Mouse (Mus musculus): ENCODE results near the gene Dusp1. TPM values are rescaled to one million over a fixed set of nuclear protein-coding genes. Genes with fewer than 3 reads are reported as not detected.

Dusp1 gene
- polyA plus RNA-seq, 1 experiment from 2014 or later: 35.7 TPM

DNA sequence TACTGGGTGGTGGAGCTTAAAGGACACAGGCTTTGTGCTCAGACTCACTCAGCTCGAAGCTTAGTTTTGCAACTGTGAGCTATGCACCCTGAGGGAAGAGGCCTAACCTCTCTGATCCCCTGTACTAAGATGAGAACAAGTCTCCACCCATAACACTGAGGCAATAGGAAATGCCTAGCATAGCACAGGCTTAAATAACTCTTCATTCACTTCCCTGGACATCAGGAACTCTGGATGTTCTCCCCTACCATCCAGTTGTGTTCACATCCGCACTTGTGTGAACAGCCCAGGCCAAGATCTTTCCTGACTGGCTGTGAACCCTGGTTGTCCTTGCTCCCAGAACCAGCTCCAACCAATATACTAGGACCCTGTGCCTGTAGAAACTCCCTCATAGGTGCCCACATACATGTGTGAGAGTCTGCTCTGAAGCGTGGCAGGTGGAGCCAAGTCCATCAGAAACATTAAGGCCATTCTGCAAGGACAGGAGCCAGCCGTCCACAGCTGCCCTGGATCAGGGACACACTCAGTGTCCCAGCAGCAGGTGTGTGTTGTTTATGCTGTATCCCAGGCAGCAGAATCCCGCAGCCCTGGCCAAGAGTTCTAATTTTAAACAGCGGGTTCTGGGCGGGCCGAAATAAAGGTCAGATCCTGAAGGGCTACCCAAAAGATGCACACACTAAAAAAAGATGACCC, 73.1 kb downstream of the Dusp1 start:
- Histone ChIP-seq H3K27ac (ENCODE audit: low read depth, low read length) (no peak overlapping the region), H3K9me3 (ENCODE audit: control insufficient read depth, low read length) (no peaks in the 10 kb centered on the region; the same call in 1 of the 2 replicates), H3K9ac (ENCODE audit: low read length) (no peak overlapping the region), H3K27me3 (ENCODE audit: control insufficient read depth, insufficient read depth, low read length) (no peaks in the 10 kb centered on the region), H3K4me2 (ENCODE audit: low read depth, low read length, severe bottlenecking) (no peak overlapping the region), H3K4me1 (replicated peaks; ENCODE audit: control insufficient read depth, insufficient read depth, low read length) (no peaks in the 10 kb centered on the region), H3K4me3 (ENCODE audit: low read depth, low read length) (no peak overlapping the region), H3K36me3 (ENCODE audit: control insufficient read depth, insufficient read depth, low read length) (no peaks in the 10 kb centered on the region)
- 88% methylated on average over 8 of the region's 8 CpGs for WGBS
- DNase-seq (ENCODE audit: low spot score): no peak
- no peak for ATAC-seq (replicated peaks; ENCODE audit: low FRiP score)

DNA sequence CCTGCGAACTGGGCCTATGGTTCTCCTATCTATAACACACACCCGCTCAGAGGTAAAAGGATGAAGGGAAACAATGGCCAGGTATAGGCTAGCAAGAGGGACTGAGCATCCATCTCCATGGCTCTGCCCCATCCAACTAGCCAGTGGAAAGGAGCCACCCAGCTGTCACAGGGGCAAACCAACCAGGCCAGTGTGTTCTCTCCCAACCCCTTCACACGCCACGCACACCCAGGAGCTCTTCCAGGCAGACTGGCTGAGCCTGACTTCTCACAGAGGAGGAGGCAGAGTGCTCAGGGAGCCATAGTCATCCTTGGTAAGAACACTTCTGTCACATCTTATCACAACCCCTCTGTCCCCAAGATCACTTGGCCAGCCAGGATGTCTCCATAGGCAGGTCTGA, 74.0 kb downstream of the Dusp1 start:
- ATAC-seq (replicated peaks; ENCODE audit: low FRiP score) (no peak), DNase-seq (ENCODE audit: low spot score) (no peak)
- Histone ChIP-seq H3K9me3 (ENCODE audit: control insufficient read depth, low read length) (no peaks in the 10 kb centered on the region; the same call in 1 of the 2 replicates), H3K4me2 (ENCODE audit: low read depth, low read length, severe bottlenecking) (no peak overlapping the region), H3K27me3 (ENCODE audit: control insufficient read depth, insufficient read depth, low read length) (no peaks in the 10 kb centered on the region), H3K4me1 (replicated peaks; ENCODE audit: control insufficient read depth, insufficient read depth, low read length) (no peaks in the 10 kb centered on the region), H3K27ac (ENCODE audit: low read depth, low read length) (no peak overlapping the region), H3K9ac (ENCODE audit: low read length) (no peak overlapping the region), H3K4me3 (ENCODE audit: low read depth, low read length) (no peak overlapping the region), H3K36me3 (ENCODE audit: control insufficient read depth, insufficient read depth, low read length) (no peaks in the 10 kb centered on the region)
- 90% methylated on average over 4 of the region's 4 CpGs for WGBS

DNA sequence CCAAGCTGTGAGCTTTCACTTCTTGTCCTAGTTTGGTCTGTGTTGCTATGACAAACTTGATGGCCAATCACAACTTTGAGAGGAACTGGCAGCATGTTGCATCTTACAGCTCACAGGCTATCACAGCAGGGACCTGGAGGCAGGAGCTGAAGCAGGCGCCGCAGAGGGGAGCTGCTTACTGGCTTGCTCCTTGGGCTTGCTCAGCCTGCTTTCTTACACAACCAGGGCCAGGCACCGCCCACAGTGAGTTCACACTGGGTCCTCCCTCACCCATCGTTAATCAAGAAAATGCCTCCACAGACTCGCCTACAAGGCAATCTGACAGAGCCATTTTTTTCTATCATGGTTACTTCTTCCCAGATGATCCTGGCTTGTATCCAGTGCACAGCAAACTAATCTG, 74.7 kb downstream of the Dusp1 start:
- H3K4me1 ChIP-seq (replicated peaks; ENCODE audit: control insufficient read depth, insufficient read depth, low read length): no peaks in the 10 kb centered on the region
- no peak overlapping the region for H3K4me2 ChIP-seq (ENCODE audit: low read depth, low read length, severe bottlenecking)
- H3K27ac ChIP-seq (ENCODE audit: low read depth, low read length): no peak overlapping the region
- no peaks in the 10 kb centered on the region for H3K27me3 ChIP-seq (ENCODE audit: control insufficient read depth, insufficient read depth, low read length)
- no peak overlapping the region for H3K9ac ChIP-seq (ENCODE audit: low read length)
- no peaks in the 10 kb centered on the region for H3K9me3 ChIP-seq (ENCODE audit: control insufficient read depth, low read length)
- ATAC-seq (replicated peaks; ENCODE audit: low FRiP score) (no peak), DNase-seq (ENCODE audit: low spot score) (no peak)
- no peaks in the 10 kb centered on the region for H3K36me3 ChIP-seq (ENCODE audit: control insufficient read depth, insufficient read depth, low read length)
- 67% methylated on average over 5 of the region's 5 CpGs for WGBS
- no peak overlapping the region for H3K4me3 ChIP-seq (ENCODE audit: low read depth, low read length)

DNA sequence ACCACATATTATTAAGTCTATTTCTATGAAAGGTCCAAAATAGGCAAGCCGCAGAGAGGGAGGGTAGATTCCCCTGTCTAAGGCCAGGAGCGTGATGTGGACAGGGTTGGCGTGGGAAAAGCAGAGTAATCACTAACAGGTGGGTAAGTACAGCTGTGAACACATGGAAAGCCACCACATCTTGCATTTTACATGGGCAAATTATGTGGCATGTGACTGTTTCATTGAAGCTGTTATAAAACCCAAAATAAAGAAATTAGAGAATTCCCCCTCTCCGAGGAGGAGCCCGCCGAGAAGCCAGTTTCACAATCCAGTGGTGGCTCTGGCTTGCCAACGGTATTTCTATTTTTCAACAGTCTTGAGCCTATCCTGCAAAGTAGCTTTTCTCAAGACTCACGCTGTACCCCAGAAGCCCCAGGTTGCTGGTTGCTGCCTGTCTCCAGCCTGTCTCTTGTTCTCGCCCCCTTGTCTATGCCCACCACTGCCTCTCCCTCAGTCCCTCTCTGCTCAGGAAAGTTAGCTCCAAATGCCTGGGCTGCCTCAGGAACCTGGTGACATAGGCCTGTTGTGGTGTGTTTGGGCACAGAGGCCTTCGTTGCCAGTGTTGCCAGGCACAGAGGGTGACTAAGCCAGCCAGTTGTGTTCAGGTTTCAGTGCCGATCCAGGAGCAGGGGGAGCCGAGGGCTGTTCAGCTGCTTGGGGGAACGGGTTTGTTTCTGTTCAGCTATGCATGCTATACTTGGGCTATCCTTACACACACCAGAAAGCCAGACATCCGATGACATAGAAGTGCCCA, 77.1 kb downstream of the Dusp1 start:
- WGBS: 89% methylated on average over 14 of the region's 14 CpGs
- DNase-seq (ENCODE audit: low spot score) (no peak), ATAC-seq (replicated peaks; ENCODE audit: low FRiP score) (no peak)
- Histone ChIP-seq H3K9me3 (ENCODE audit: control insufficient read depth, low read length) (no peaks in the 10 kb centered on the region), H3K4me2 (ENCODE audit: low read depth, low read length, severe bottlenecking) (no peak overlapping the region), H3K4me3 (ENCODE audit: low read depth, low read length) (no peak overlapping the region), H3K36me3 (ENCODE audit: control insufficient read depth, insufficient read depth, low read length) (no peaks in the 10 kb centered on the region), H3K4me1 (replicated peaks; ENCODE audit: control insufficient read depth, insufficient read depth, low read length) (no peaks in the 10 kb centered on the region), H3K27me3 (ENCODE audit: control insufficient read depth, insufficient read depth, low read length) (no peaks in the 10 kb centered on the region), H3K27ac (ENCODE audit: low read depth, low read length) (no peak overlapping the region), H3K9ac (ENCODE audit: low read length) (no peak overlapping the region)

DNA sequence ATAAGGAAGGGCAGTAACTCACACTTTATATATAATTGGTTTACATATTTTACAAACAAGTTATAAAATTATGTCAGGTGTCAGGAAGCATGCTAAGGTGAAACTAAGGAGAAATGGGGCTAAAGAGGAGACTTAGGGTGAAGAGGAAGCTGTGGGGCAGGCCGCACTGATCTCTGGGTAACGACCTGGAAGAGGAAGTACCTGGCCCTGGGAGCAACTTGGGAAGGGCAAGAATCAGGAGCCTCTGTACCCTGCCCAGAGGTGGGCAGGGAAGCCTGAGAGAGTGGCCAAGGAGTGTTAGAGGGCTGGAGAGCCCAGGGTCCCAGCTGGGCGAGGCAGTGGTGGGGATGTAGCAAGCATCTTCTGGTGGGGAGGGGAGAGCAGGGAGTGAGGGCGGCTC, 81.0 kb downstream of the Dusp1 start:
- H3K9me3 ChIP-seq (ENCODE audit: control insufficient read depth, low read length): no peaks in the 10 kb centered on the region
- H3K27ac ChIP-seq (ENCODE audit: low read depth, low read length): no peak overlapping the region
- no peak overlapping the region for H3K4me2 ChIP-seq (ENCODE audit: low read depth, low read length, severe bottlenecking)
- H3K4me3 ChIP-seq (ENCODE audit: low read depth, low read length): no peak overlapping the region
- WGBS: 81% methylated on average over 4 of the region's 4 CpGs
- DNase-seq (ENCODE audit: low spot score): no peak
- ATAC-seq (replicated peaks; ENCODE audit: low FRiP score): no peak
- H3K4me1 ChIP-seq (replicated peaks; ENCODE audit: control insufficient read depth, insufficient read depth, low read length): no peaks in the 10 kb centered on the region
- no peak overlapping the region for H3K9ac ChIP-seq (ENCODE audit: low read length)
- no peaks in the 10 kb centered on the region for H3K36me3 ChIP-seq (ENCODE audit: control insufficient read depth, insufficient read depth, low read length)
- no peaks in the 10 kb centered on the region for H3K27me3 ChIP-seq (ENCODE audit: control insufficient read depth, insufficient read depth, low read length)

DNA sequence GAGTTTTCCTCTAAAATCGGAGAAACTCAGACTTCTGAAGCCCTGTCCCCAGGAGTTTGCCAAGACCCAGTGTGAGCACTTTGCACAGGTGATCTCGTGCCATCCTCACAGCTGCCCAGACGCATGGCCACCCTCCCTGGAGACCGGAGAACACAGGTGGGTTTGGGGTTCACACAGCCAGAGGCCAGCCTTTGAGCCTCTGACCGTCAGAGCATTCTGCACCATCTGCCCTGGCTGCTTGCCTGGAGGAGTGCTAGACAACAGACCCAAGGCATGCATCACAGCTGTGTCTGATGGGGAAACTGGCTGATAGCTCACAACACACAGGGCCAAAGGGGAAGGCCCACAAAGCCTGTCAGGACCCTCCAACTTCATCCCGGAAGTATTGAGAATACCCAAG, 82.3 kb downstream of the Dusp1 start:
- Histone ChIP-seq H3K4me2 (ENCODE audit: low read depth, low read length, severe bottlenecking) (no peak overlapping the region), H3K9ac (ENCODE audit: low read length) (no peak overlapping the region), H3K27me3 (ENCODE audit: control insufficient read depth, insufficient read depth, low read length) (no peaks in the 10 kb centered on the region), H3K4me3 (ENCODE audit: low read depth, low read length) (no peak overlapping the region), H3K27ac (ENCODE audit: low read depth, low read length) (no peak overlapping the region), H3K4me1 (replicated peaks; ENCODE audit: control insufficient read depth, insufficient read depth, low read length) (no peaks in the 10 kb centered on the region), H3K9me3 (ENCODE audit: control insufficient read depth, low read length) (no peaks in the 10 kb centered on the region), H3K36me3 (ENCODE audit: control insufficient read depth, insufficient read depth, low read length) (no peaks in the 10 kb centered on the region)
- ATAC-seq (replicated peaks; ENCODE audit: low FRiP score) (no peak), DNase-seq (ENCODE audit: low spot score) (no peak)
- 77% methylated on average over 6 of the region's 6 CpGs for WGBS

DNA sequence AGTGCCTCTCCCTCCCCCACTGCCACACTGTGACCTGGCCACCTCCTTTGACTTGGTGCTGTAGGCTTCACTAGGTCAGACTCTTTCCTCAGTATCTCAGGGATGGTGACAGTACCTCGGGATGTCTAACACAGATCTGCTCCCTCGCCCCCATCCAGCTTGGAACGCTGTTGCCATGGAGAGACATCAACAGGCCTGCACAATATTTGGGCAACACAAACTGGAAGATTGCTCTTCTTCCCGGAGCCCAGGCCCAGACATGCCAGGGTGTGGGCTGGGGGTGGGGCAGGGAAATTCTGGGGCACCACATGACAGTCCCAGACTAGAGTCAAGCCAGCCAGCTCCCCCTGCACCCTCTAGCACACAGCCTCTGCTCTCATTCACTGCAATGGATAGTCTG, 83.3 kb downstream of the Dusp1 start:
- Histone ChIP-seq H3K4me3 (ENCODE audit: low read depth, low read length) (no peak overlapping the region), H3K27ac (ENCODE audit: low read depth, low read length) (no peak overlapping the region), H3K27me3 (ENCODE audit: control insufficient read depth, insufficient read depth, low read length) (no peaks in the 10 kb centered on the region), H3K9me3 (ENCODE audit: control insufficient read depth, low read length) (no peaks in the 10 kb centered on the region), H3K36me3 (ENCODE audit: control insufficient read depth, insufficient read depth, low read length) (no peaks in the 10 kb centered on the region), H3K4me1 (replicated peaks; ENCODE audit: control insufficient read depth, insufficient read depth, low read length) (no peaks in the 10 kb centered on the region), H3K9ac (ENCODE audit: low read length) (no peak overlapping the region), H3K4me2 (ENCODE audit: low read depth, low read length, severe bottlenecking) (no peak overlapping the region)
- ATAC-seq (replicated peaks; ENCODE audit: low FRiP score): no peak
- DNase-seq (ENCODE audit: low spot score): no peak
- 89% methylated on average over 4 of the region's 4 CpGs for WGBS

DNA sequence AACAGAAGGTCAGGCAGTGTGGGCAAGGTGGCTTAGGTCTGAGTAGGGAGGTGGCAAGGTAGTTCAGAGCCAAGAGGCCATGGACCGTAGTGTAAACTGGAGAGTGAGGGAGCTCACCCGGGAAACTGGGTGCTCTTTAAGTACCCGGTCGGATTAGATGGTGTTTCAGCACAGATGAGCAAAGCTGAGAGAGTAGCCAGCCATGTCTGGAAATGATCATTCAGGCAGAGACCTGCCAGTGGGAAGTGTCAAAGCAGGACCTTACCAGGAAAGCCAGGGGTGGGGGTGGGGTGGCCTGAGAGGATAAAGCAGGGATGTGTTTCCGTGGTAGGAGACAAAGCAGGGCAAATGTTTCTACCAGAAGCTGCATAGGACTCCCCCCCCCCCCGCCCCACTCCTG, 85.1 kb downstream of the Dusp1 start:
- Histone ChIP-seq H3K36me3 (ENCODE audit: control insufficient read depth, insufficient read depth, low read length) (no peaks in the 10 kb centered on the region), H3K27ac (ENCODE audit: low read depth, low read length) (no peak overlapping the region), H3K9me3 (ENCODE audit: control insufficient read depth, low read length) (no peaks in the 10 kb centered on the region), H3K9ac (ENCODE audit: low read length) (no peak overlapping the region), H3K4me2 (ENCODE audit: low read depth, low read length, severe bottlenecking) (no peak overlapping the region), H3K27me3 (ENCODE audit: control insufficient read depth, insufficient read depth, low read length) (no peaks in the 10 kb centered on the region), H3K4me3 (ENCODE audit: low read depth, low read length) (no peak overlapping the region), H3K4me1 (replicated peaks; ENCODE audit: control insufficient read depth, insufficient read depth, low read length) (no peaks in the 10 kb centered on the region)
- DNase-seq (ENCODE audit: low spot score) (no peak), ATAC-seq (replicated peaks; ENCODE audit: low FRiP score) (no peak)
- 63% methylated on average over 6 of the region's 6 CpGs for WGBS
